Mouse (Mus musculus): ENCODE measurements at regions not wholly inside any gene's neighbourhood (a gene's known extent, or its start where the extent isn't known, plus 50 kb on each side); places are given as distances from the start of the nearest gene placed in this dataset.

DNA sequence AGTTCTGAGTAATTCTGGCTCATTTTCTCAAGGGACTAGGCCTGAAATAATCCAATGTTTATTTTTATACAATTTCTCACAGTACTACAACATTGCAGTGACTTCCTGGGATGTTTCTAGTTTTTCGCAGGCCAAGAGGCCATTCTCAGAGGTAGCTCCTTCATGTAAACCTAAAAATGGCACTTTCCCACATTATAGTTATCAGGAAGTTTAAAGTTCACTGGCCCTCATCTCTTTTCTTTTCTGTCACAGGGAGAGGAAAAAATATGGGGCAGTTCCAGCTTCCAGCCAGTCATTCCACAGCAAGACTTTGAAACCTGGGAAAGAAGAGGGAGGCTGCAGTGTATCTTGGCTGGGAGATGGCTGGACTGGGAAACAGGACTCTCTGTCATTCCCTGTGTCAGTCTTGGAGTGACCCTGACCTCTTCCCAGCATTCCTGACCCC is 475.6 kb downstream of the Cetn3 start:
- Histone ChIP-seq H3K4me1 (ENCODE audit: control insufficient read depth, insufficient read depth, low read length) (no peaks in the 10 kb centered on the region), H3K9ac (ENCODE audit: low read depth, low read length, severe bottlenecking) (no peak overlapping the region), H3K27ac (replicated peaks; ENCODE audit: low read depth, low read length) (no peak overlapping the region), H3K4me2 (replicated peaks; ENCODE audit: low read depth, low read length, severe bottlenecking) (no peak overlapping the region), H3K9me3 (ENCODE audit: control insufficient read depth, low read length) (no peaks in the 10 kb centered on the region), H3K36me3 (ENCODE audit: control insufficient read depth, insufficient read depth, low read length) (no peaks in the 10 kb centered on the region), H3K27me3 (ENCODE audit: control insufficient read depth, insufficient read depth, low read length) (no peaks in the 10 kb centered on the region), H3K4me3 (replicated peaks; ENCODE audit: low read length) (no peak overlapping the region)
- no peak for TF ChIP-seq POLR2A (IDR thresholded peaks at IDR 0.05; ENCODE audit: borderline replicate concordance, extremely low read depth, insufficient read depth, insufficient read length)
- WGBS = 90% methylated on average over 1 of the region's 1 CpGs
- ATAC-seq (ENCODE audit: low FRiP score, low read depth) (no peak), DNase-seq (ENCODE audit: low spot score) (no peak)

GRCm38 (mm10) chr13:82264236-82264635 is 481.4 kb downstream of the Cetn3 start:
- no peaks in the 10 kb centered on the region for H3K9me3 ChIP-seq (ENCODE audit: control insufficient read depth, low read length)
- WGBS = 51% methylated on average over 2 of the region's 2 CpGs
- no peaks in the 10 kb centered on the region for H3K36me3 ChIP-seq (ENCODE audit: control insufficient read depth, insufficient read depth, low read length)
- no peak overlapping the region for H3K4me3 ChIP-seq (replicated peaks; ENCODE audit: low read length)
- H3K4me2 ChIP-seq (replicated peaks; ENCODE audit: low read depth, low read length, severe bottlenecking) = no peak overlapping the region
- no peaks in the 10 kb centered on the region for H3K27me3 ChIP-seq (ENCODE audit: control insufficient read depth, insufficient read depth, low read length)
- ATAC-seq (ENCODE audit: low FRiP score, low read depth) (no peak), DNase-seq (ENCODE audit: low spot score) (no peak)
- no peaks in the 10 kb centered on the region for H3K4me1 ChIP-seq (ENCODE audit: control insufficient read depth, insufficient read depth, low read length)
- H3K9ac ChIP-seq (ENCODE audit: low read depth, low read length, severe bottlenecking) = no peak overlapping the region
- TF ChIP-seq POLR2A (IDR thresholded peaks at IDR 0.05; ENCODE audit: borderline replicate concordance, extremely low read depth, insufficient read depth, insufficient read length) = no peak
- H3K27ac ChIP-seq (replicated peaks; ENCODE audit: low read depth, low read length) = no peak overlapping the region

DNA sequence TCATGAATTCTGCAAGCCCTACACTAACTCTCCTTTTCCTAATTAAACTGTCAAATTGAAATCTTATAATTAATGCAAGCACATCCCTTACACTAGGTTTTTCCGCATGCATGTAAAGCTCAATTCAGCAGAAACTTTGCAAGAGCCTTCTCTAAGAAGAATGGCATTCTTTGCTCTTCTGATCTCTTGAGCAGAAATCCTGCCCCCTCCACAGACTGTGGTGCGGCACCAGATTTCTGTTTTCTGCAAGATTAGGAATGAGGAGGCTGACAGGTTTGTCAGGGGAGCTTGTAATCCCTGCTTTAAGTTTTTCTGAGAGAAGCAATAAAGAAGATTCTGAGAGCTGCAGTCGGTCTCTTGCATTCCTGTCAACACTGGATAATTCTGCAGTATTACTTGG is 482.3 kb downstream of the Cetn3 start:
- no peak for DNase-seq (ENCODE audit: low spot score)

GRCm38 (mm10) chr13:82265736-82266135 is 482.9 kb downstream of the Cetn3 start:
- Histone ChIP-seq H3K9me3 (ENCODE audit: control insufficient read depth, low read length) (no peaks in the 10 kb centered on the region), H3K27me3 (ENCODE audit: control insufficient read depth, insufficient read depth, low read length) (no peaks in the 10 kb centered on the region), H3K4me3 (replicated peaks; ENCODE audit: low read length) (no peak overlapping the region), H3K36me3 (ENCODE audit: control insufficient read depth, insufficient read depth, low read length) (no peaks in the 10 kb centered on the region), H3K4me1 (ENCODE audit: control insufficient read depth, insufficient read depth, low read length) (no peaks in the 10 kb centered on the region), H3K27ac (replicated peaks; ENCODE audit: low read depth, low read length) (no peak overlapping the region), H3K4me2 (replicated peaks; ENCODE audit: low read depth, low read length, severe bottlenecking) (no peak overlapping the region), H3K9ac (ENCODE audit: low read depth, low read length, severe bottlenecking) (no peak overlapping the region)
- no peak for ATAC-seq (ENCODE audit: low FRiP score, low read depth)
- WGBS = 84% methylated on average over 2 of the region's 2 CpGs
- TF ChIP-seq POLR2A (IDR thresholded peaks at IDR 0.05; ENCODE audit: borderline replicate concordance, extremely low read depth, insufficient read depth, insufficient read length) = no peak
- DNase-seq (ENCODE audit: low spot score) = no peak

More for the DNA sequence above, 482.3 kb downstream of the Cetn3 start:
- 71% methylated on average over 3 of the region's 3 CpGs for WGBS
- H3K9me3 ChIP-seq (ENCODE audit: control insufficient read depth, low read length) = no peaks in the 10 kb centered on the region
- H3K9ac ChIP-seq (ENCODE audit: low read depth, low read length, severe bottlenecking) = no peak overlapping the region
- H3K27ac ChIP-seq (replicated peaks; ENCODE audit: low read depth, low read length) = no peak overlapping the region
- no peaks in the 10 kb centered on the region for H3K4me1 ChIP-seq (ENCODE audit: control insufficient read depth, insufficient read depth, low read length)
- no peak overlapping the region for H3K4me2 ChIP-seq (replicated peaks; ENCODE audit: low read depth, low read length, severe bottlenecking)
- no peak for ATAC-seq (ENCODE audit: low FRiP score, low read depth)
- no peak overlapping the region for H3K4me3 ChIP-seq (replicated peaks; ENCODE audit: low read length)
- H3K36me3 ChIP-seq (ENCODE audit: control insufficient read depth, insufficient read depth, low read length) = no peaks in the 10 kb centered on the region
- no peaks in the 10 kb centered on the region for H3K27me3 ChIP-seq (ENCODE audit: control insufficient read depth, insufficient read depth, low read length)
- TF ChIP-seq POLR2A (IDR thresholded peaks at IDR 0.05; ENCODE audit: borderline replicate concordance, extremely low read depth, insufficient read depth, insufficient read length) = no peak

GRCm38 (mm10) chr13:82274733-82275132 is 491.9 kb downstream of the Cetn3 start:
- no peaks in the 10 kb centered on the region for H3K27me3 ChIP-seq (ENCODE audit: control insufficient read depth, insufficient read depth, low read length)
- ATAC-seq (ENCODE audit: low FRiP score, low read depth) = no peak
- TF ChIP-seq POLR2A (IDR thresholded peaks at IDR 0.05; ENCODE audit: borderline replicate concordance, extremely low read depth, insufficient read depth, insufficient read length) = no peak
- WGBS = 72% methylated on average over 3 of the region's 3 CpGs
- H3K4me2 ChIP-seq (replicated peaks; ENCODE audit: low read depth, low read length, severe bottlenecking) = no peak overlapping the region
- DNase-seq (ENCODE audit: low spot score) = no peak
- no peaks in the 10 kb centered on the region for H3K9me3 ChIP-seq (ENCODE audit: control insufficient read depth, low read length)
- H3K27ac ChIP-seq (replicated peaks; ENCODE audit: low read depth, low read length) = no peak overlapping the region
- no peak overlapping the region for H3K9ac ChIP-seq (ENCODE audit: low read depth, low read length, severe bottlenecking)
- no peak overlapping the region for H3K4me3 ChIP-seq (replicated peaks; ENCODE audit: low read length)
- no peaks in the 10 kb centered on the region for H3K4me1 ChIP-seq (ENCODE audit: control insufficient read depth, insufficient read depth, low read length)
- H3K36me3 ChIP-seq (ENCODE audit: control insufficient read depth, insufficient read depth, low read length) = no peaks in the 10 kb centered on the region

DNA sequence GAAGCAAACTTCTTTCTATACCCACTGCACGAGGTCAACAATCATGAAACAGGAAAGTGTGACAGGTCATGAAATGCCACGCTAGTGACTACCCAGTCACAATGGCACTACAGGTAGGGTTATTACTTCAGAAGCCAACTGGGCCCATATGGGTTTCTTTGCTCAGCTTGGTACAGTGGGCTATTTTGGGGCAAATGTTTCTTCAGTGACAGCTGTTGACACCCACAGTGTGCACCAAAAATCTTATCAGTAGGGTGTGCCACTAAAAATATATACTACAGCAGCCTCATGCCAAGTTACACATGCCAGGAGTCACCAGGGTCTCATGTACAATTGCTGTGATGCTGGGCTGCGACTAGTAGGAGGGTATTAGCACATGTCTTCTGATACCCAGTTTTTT is 493.1 kb downstream of the Cetn3 start:
- TF ChIP-seq POLR2A (IDR thresholded peaks at IDR 0.05; ENCODE audit: borderline replicate concordance, extremely low read depth, insufficient read depth, insufficient read length) = no peak
- H3K27me3 ChIP-seq (ENCODE audit: control insufficient read depth, insufficient read depth, low read length) = no peaks in the 10 kb centered on the region

More for the DNA sequence above, 493.1 kb downstream of the Cetn3 start:
- ATAC-seq (ENCODE audit: low FRiP score, low read depth) (no peak), DNase-seq (ENCODE audit: low spot score) (no peak)
- H3K4me2 ChIP-seq (replicated peaks; ENCODE audit: low read depth, low read length, severe bottlenecking) = no peak overlapping the region
- H3K9me3 ChIP-seq (ENCODE audit: control insufficient read depth, low read length) = no peaks in the 10 kb centered on the region
- WGBS = 86% methylated on average over 3 of the region's 3 CpGs
- no peak overlapping the region for H3K27ac ChIP-seq (replicated peaks; ENCODE audit: low read depth, low read length)
- H3K9ac ChIP-seq (ENCODE audit: low read depth, low read length, severe bottlenecking) = no peak overlapping the region
- H3K36me3 ChIP-seq (ENCODE audit: control insufficient read depth, insufficient read depth, low read length) = no peaks in the 10 kb centered on the region
- no peaks in the 10 kb centered on the region for H3K4me1 ChIP-seq (ENCODE audit: control insufficient read depth, insufficient read depth, low read length)
- no peak overlapping the region for H3K4me3 ChIP-seq (replicated peaks; ENCODE audit: low read length)

Data from limb, embryonic 14.5 days (tissue).